1 mouse cellular context compared by ENCODE assay signal in genomic region chr14:32170137-32170536, GRCm38 (mm10).
TF ChIP-seq lines count a peak whose summit lies in the region.

No protein-coding gene starts in this region.

TF ChIP-seq in MEL, 35 proteins besides CTCF, POLR2A, EP300 and RAD21:
- TF ChIP-seq SMC3 (IDR thresholded peaks at IDR 0.05; ENCODE audit: low read depth, low read length) (no peak), BHLHE40 (IDR thresholded peaks at IDR 0.05; ENCODE audit: borderline replicate concordance, low read depth, low read length) (no peak), SIN3A (IDR thresholded peaks at IDR 0.05; ENCODE audit: low read length) (no peak), ZNF384 (IDR thresholded peaks at IDR 0.05; ENCODE audit: low read depth, low read length) (no peak), UBTF (IDR thresholded peaks at IDR 0.05; ENCODE audit: borderline replicate concordance, insufficient read depth, low read depth, low read length) (no peak), ZC3H11A (IDR thresholded peaks at IDR 0.05; ENCODE audit: low read depth, low read length) (no peak), POLR2AphosphoS2 (IDR thresholded peaks at IDR 0.05; ENCODE audit: low read length) (no peak), CHD1 (IDR thresholded peaks at IDR 0.05; ENCODE audit: low read depth, low read length) (no peak), ETS1 (IDR thresholded peaks at IDR 0.05; ENCODE audit: low read depth, low read length) (no peak), MYC (IDR thresholded peaks at IDR 0.05; ENCODE audit: low read depth, low read length) (no peak), KAT2A (conservative IDR thresholded peaks at IDR 0.05; ENCODE audit: low read depth, low read length) (no peak)
